Mouse (Mus musculus) megakaryocyte-erythroid progenitor cell, adult 5-6 weeks (primary cell): ENCODE data around the gene Crb3. TPM values are rescaled to one million over a fixed set of nuclear protein-coding genes. Genes with fewer than 3 reads are reported as not detected.

Source experiments
- ATAC-seq: replicated peaks from 2 replicates; pipeline ENCODE4 v1.8.0; 2016; ENCODE audit warnings: mild to moderate bottlenecking, inconsistent platforms; ENCODE audit not compliant: severe bottlenecking, poor library complexity, low FRiP score, low TSS enrichment
- total RNA-seq, 2 experiments: library from RNA; stranded (forward) in 1 of 2; stranded (reverse) in 1 of 2; fragments of 200-1000, 215-1000 nt in 1 of 2; fragments of >200 nt in 1 of 2; fragmentation: Nextera tagmentation in 1 of 2; gene quantifications; 2 replicates each; pipeline ENCODE4 v1.2.3; 2014 to 2017

The Crb3 gene
- total RNA-seq, 2 experiments from 2014 or later, result not detected

- ATAC-seq, result peak; percentile 78
These were observed 1.4 kb downstream of the Crb3 start for GRCm38 (mm10) chr17:57060231-57060801.

GRCm38 (mm10) chr17:57061069-57061468 is 2.2 kb downstream of the Crb3 start:
- ATAC-seq, result 0 out of 2 replicates have a peak, but pooled peaks have one; percentile 5

GRCm38 (mm10) chr17:57062011-57062521 is 3.2 kb downstream of the Crb3 start:
- no peak for ATAC-seq

- no peak for ATAC-seq
These were observed 3.6 kb downstream of the Crb3 start for GRCm38 (mm10) chr17:57062548-57062947.

- no peak for ATAC-seq
These were observed 4.1 kb downstream of the Crb3 start for GRCm38 (mm10) chr17:57063031-57063430.

GRCm38 (mm10) chr17:57066908-57067307 is 8.0 kb downstream of the Crb3 start:
- ATAC-seq, result peak; percentile 60

GRCm38 (mm10) chr17:57070272-57070671 is 11.4 kb downstream of the Crb3 start:
- no peak for ATAC-seq

GRCm38 (mm10) chr17:57070699-57071098 is 11.8 kb downstream of the Crb3 start:
- no peak for ATAC-seq

GRCm38 (mm10) chr17:57076916-57077315 is 18.0 kb downstream of the Crb3 start:
- ATAC-seq, result no peak

GRCm38 (mm10) chr17:57078336-57078735 is 19.4 kb downstream of the Crb3 start, which contains the start of gene Dennd1c:
Gene Dennd1c, minus strand, starts transcription at chr17:57078514.
- peak; percentile 46 for ATAC-seq

- ATAC-seq, result no peak
These were observed 21.0 kb downstream of the Crb3 start for GRCm38 (mm10) chr17:57079919-57080318.

GRCm38 (mm10) chr17:57081234-57081842 is 22.4 kb downstream of the Crb3 start:
- ATAC-seq, result no peak

GRCm38 (mm10) chr17:57082481-57082880 is 23.6 kb downstream of the Crb3 start:
- ATAC-seq, result no peak

GRCm38 (mm10) chr17:57085970-57086757 is 27.3 kb downstream of the Crb3 start:
- ATAC-seq, result no peak

GRCm38 (mm10) chr17:57087049-57087832 is 28.3 kb downstream of the Crb3 start, which contains the start of gene Tubb4a:
Gene Tubb4a, minus strand, starts transcription at chr17:57087782.
- no peak for ATAC-seq

GRCm38 (mm10) chr17:57094222-57094621 is 35.3 kb downstream of the Crb3 start:
- ATAC-seq, result peak; percentile 59

GRCm38 (mm10) chr17:57095855-57096622 is 37.1 kb downstream of the Crb3 start:
- ATAC-seq, result peak; percentile 49

GRCm38 (mm10) chr17:57096623-57096920 is 37.7 kb downstream of the Crb3 start:
- ATAC-seq, result peak; percentile 71

- ATAC-seq, result no peak
These were observed 39.4 kb downstream of the Crb3 start for GRCm38 (mm10) chr17:57098321-57098720.
